Mouse (Mus musculus) urinary bladder, postnatal 4 days (tissue): ENCODE measurements around the gene Prss16.
A peak's percentile ranks its signal among the peaks of the same experiment; 100 is the strongest.

Experiments
- DNase-seq, 2 experiments: peaks; one replicate each; pipeline ENCODE4 v3.0.0; 2021 to 2022; ENCODE audit warnings: low spot score in 2 of 2

Prss16 gene

GRCm38 (mm10) chr13:22036149-22036956 is 26.8 kb upstream of the Prss16 start:
- no peak for DNase-seq

GRCm38 (mm10) chr13:22035267-22036148 is 26.0 kb upstream of the Prss16 start, which contains the start of the genes Hist1h2ah and Hist1h2bk:
Hist1h2ah (minus strand) TSS chr13:22035568.
Hist1h2bk (plus strand) TSS chr13:22035870.
- peak; percentile 71 to 75 for DNase-seq

- DNase-seq = no peak
Measured at GRCm38 (mm10) chr13:22034443-22035266, 25.1 kb upstream of the Prss16 start.

- no peak for DNase-seq
Measured at GRCm38 (mm10) chr13:22033741-22034442, 24.4 kb upstream of the Prss16 start.

- DNase-seq = no peak
Measured at GRCm38 (mm10) chr13:22030493-22030892, 21.0 kb upstream of the Prss16 start.

GRCm38 (mm10) chr13:22029928-22030327 is 20.4 kb upstream of the Prss16 start:
- DNase-seq = no peak

- DNase-seq = peak; percentile 90 to 93
Measured at GRCm38 (mm10) chr13:22028673-22029460, 19.3 kb upstream of the Prss16 start.

GRCm38 (mm10) chr13:22026058-22027031 is 16.8 kb upstream of the Prss16 start:
- DNase-seq = peak; percentile 67 to 90

- DNase-seq = peak; percentile 61 to 80
Measured at GRCm38 (mm10) chr13:22022241-22022640, 12.7 kb upstream of the Prss16 start.

- DNase-seq = no peak
Measured at GRCm38 (mm10) chr13:22021581-22021980, 12.0 kb upstream of the Prss16 start.

- no peak for DNase-seq
Measured at GRCm38 (mm10) chr13:22020901-22021339, 11.4 kb upstream of the Prss16 start.

- no peak for DNase-seq
Measured at GRCm38 (mm10) chr13:22019934-22020835, 10.6 kb upstream of the Prss16 start.

GRCm38 (mm10) chr13:22015479-22016450 is 6.2 kb upstream of the Prss16 start:
- peak in 1 of 2 experiments; percentile 49 for DNase-seq

GRCm38 (mm10) chr13:22014411-22014845 is 4.9 kb upstream of the Prss16 start:
- DNase-seq = no peak

GRCm38 (mm10) chr13:22013716-22014115 is 4.2 kb upstream of the Prss16 start:
- DNase-seq = no peak

- no peak for DNase-seq
Measured at GRCm38 (mm10) chr13:22008707-22009106, 835 bp downstream of the Prss16 start.

- no peak for DNase-seq
Measured at GRCm38 (mm10) chr13:22007872-22008271, 1.7 kb downstream of the Prss16 start.
